Mouse (Mus musculus): Measurements from ENCODE around the gene Dab2ip.
A peak's percentile ranks its signal among the peaks of the same experiment; 100 is the strongest.

The Dab2ip gene

GRCm38 (mm10) chr2:35746638-35747037 is 188.6 kb downstream of the Dab2ip start:
- no peak for DNase-seq (ENCODE audit: low read depth, low spot score)

DNA sequence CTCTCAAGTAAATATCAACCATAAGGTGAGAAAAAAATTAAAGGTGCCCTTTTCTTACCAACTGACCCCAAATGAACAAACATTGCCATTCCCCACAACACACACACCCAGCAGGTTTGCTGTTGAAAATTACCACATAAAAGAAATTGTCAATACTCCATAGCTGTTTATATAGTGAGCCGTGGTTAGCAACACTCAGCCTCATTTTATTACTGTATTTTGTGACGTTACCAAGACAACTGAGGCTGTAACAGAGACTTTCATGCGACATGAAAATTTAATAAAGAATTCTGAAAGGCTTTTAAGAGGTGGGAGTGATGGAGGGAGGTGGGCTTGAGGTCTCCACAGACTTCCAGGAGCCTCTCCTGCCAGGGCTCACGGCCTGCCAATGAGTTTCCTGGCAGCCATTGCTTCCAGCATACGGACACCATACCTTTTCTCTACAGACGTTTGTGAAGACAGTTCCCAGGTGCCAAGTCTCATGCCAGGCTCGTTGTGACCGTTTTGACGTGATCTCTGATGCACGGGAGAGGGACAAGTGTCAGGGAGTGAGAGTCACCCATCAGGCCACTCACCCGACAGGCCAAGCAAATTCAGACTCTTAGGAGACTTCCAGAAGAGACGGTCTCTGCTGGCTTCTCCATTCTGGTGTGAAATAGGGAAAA is 189.4 kb downstream of the Dab2ip start:
- DNase-seq (ENCODE audit: low read depth, low spot score) = no peak

GRCm38 (mm10) chr2:35750533-35751141 is 192.6 kb downstream of the Dab2ip start:
- no peak for DNase-seq (ENCODE audit: low read depth, low spot score)

- DNase-seq (ENCODE audit: low read depth, low spot score) = no peak
Measured at GRCm38 (mm10) chr2:35751781-35752505, 193.9 kb downstream of the Dab2ip start.

DNA sequence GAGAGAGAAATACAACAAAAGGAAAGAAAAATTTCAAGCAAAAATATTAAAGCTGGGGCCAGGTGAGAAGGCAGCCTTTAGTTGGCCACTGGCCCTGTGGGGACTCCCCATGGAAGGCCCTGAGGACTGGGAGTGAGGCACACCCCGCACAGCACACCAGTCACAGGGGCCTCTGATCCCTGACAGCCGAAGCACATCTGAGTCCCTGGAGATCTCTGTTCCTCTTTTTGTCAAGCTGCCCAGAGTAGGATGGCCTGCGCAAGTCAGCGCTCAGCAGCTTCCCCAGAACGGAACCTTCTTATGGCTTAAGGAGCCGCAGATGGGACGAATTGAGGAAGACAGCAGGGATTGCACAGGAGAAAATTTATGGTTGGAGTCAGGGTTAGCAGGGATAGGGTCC is 198.4 kb downstream of the Dab2ip start:
- peak; percentile 69 for DNase-seq (ENCODE audit: low read depth, low spot score)

- DNase-seq (ENCODE audit: low read depth, low spot score) = no peak
Measured at GRCm38 (mm10) chr2:35760352-35760751, 202.3 kb downstream of the Dab2ip start.

DNA sequence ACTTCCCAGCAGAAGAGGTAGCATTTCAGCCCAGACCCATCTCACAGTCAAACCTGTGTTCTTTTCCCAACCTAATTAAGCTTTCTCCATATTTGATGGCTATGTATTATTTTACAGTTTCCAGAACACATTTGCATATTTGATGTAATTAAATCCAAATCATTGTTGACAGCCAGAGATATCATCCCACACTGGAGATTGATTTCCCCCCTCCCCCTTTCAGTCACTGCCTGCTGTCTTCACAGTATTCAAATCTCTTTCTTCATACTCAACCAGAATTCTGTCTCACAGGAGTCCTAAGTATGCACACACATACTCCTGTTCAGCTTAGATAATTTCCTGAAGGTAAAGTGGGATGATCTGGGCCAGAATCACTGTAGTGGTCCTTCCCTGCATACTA is 202.8 kb downstream of the Dab2ip start:
- DNase-seq (ENCODE audit: low read depth, low spot score) = no peak

GRCm38 (mm10) chr2:35761458-35761857 is 203.4 kb downstream of the Dab2ip start:
- DNase-seq (ENCODE audit: low read depth, low spot score) = no peak

- DNase-seq (ENCODE audit: low read depth, low spot score) = no peak
Measured at GRCm38 (mm10) chr2:35763818-35764217, 205.8 kb downstream of the Dab2ip start.

- DNase-seq (ENCODE audit: low read depth, low spot score) = no peak
Measured at GRCm38 (mm10) chr2:35764328-35764727, 206.3 kb downstream of the Dab2ip start.

DNA sequence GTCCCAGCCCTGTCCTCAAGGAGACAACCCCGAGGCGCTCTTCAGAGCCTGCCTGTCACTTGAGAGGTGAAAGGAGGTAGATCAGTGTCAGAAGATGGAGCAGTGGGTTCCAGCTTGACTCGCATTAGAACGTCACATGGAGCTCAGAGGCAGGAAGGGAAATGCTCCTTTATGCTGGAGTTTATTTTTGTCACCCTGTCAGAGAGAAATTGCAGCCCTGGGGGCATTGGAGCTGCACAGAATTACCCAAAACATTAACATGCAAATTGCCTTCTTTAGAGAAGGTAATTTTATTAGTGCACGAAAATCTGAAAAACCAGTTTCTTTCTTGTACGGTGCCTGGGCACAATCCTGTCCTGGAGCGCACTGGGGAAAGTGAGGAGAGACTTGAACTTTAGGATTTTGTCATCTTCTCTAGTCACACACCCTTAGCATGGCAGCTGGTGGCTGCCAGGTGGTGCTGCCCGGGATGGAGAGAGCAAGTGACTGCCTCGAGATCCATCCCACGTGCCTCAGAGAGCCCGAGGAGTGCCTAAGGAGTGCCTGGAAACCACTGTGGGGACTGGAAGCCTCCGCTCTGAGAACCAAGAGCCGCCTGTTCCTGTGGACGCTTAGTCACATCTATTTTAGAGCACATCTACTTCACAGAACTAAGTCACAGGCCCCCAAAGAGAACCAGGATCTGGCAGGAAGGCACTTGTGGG is 209.9 kb downstream of the Dab2ip start:
- no peak for DNase-seq (ENCODE audit: low read depth, low spot score)

DNA sequence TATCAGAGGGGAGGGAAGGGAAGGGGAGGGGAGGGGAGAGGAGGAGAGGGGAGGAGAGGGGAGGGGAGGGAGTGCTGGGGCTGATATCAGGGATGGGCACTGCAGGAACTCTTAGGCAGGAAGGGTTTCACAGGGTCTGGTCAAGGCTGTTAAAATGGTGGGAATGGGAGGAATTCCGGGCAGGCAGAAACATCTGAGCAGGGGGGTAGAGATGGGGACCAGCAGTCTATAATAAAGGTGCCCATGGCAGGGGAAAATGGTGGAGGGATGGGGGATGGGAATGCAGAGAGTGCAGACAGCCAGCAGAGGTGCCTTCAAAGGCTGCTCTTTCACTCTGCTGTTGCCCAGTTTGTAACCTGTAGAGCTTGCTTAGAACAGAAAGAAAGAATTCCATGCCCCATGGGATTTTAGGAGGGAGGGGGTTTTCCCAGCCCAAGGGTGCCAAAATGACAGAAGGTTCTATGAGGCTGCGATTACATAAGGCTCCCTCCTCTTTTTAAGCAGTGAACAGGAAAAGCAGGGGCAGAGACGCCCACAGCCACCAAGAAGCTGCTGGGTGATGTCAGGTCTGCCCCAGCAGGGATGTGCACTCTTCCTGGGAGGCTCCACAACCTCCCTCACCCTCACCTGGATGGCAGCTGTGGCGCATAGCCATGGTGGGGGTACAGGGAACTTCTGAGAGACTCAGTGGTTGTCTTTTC is 210.6 kb downstream of the Dab2ip start:
- DNase-seq (ENCODE audit: low read depth, low spot score) = no peak

DNA sequence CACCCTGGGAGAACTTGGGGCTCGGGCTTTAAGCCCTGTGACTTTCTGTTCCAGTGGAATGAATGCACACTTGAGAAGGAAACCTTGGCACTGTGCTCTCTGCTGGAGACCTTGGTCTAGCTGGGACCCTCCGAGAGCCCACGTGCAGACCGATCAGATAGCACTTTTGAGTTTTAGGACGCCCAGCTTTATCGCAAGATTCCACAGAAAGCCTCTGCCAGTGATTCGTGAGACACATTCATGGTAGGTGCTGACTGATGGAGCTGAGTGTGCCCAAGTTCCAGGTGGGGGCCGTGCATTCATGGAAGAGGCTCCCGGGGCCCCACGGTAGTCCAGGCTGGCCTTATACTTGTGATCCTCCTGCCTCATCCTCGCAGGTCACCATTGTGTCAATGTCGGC is 211.3 kb downstream of the Dab2ip start:
- DNase-seq (ENCODE audit: low read depth, low spot score) = no peak

DNA sequence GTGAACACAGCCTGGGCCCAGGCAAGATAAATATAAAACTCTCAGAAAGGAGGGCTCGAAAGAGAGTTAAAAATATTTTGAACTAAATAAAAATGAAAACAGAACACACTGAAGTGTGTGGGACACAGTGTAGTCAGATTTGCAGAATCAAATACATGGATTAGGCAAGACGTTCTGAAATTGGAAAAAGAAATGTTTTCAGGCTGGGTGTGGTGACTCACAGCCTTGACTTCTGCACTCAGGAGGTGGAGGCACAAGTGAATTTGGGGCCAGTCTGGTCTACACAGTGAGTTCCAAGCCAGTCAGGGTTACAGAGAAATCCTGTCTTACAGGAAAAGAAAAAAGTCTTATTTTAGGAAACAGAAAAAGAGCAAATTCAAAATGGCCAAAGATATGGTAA is 212.5 kb downstream of the Dab2ip start:
- DNase-seq (ENCODE audit: low read depth, low spot score) = no peak

- no peak for DNase-seq (ENCODE audit: low read depth, low spot score)
Measured at GRCm38 (mm10) chr2:35775651-35776055, 217.6 kb downstream of the Dab2ip start.

GRCm38 (mm10) chr2:35776935-35777334 is 218.9 kb downstream of the Dab2ip start:
- no peak for DNase-seq (ENCODE audit: low read depth, low spot score)

DNA sequence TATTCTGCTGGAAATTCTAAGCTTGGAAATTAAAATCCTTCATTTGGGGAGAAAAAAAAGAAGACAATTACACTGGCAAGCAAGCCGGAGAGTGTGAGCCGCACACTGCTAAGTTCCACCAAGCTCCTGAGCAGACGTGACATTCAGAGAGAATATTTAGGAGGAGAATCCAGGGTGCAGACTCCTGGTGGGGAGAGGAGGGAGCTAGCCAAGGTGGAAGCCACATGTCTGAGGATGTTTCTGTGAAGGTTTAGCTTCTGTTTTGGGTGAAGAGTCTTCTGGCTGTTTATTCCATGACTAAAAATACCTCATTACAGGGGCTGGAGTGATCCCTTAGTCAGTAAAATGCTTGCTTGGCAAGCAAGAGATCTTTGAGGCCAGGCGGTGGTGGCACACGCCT is 221.2 kb downstream of the Dab2ip start:
- DNase-seq (ENCODE audit: low read depth, low spot score) = no peak

Measured in A20 (cell line).